Mouse (Mus musculus) midbrain, embryonic 11.5 days (tissue): ENCODE results near the gene Tmem19. TPM values are rescaled to one million over a fixed set of nuclear protein-coding genes. Genes with fewer than 3 reads are reported as not detected.

Experiments
- ATAC-seq: fragments of 200-750 bp; cut with Nextera tagmentation; 2 replicates; pipeline ENCODE4 v1.8.0; 2017; ENCODE audit warnings: moderate TSS enrichment, moderate library complexity; ENCODE audit not compliant: low FRiP score
- DNase-seq: peaks from one replicate; pipeline ENCODE4 v3.0.0; 2015; ENCODE audit warnings: low spot score; ENCODE audit errors: missing footprints
- H3K27ac ChIP-seq: fragments of 300-500 bp; sonication (generic); 2 replicates; pipeline ENCODE4 v1.5.1; 2014; ENCODE audit warnings: low read depth, low read length
- H3K27me3 ChIP-seq: fragments of 300-500 bp; sonication (generic); 2 replicates; pipeline ENCODE4 v1.6.1; 2014; ENCODE audit warnings: mild to moderate bottlenecking, low read length, moderate library complexity, mixed read lengths; ENCODE audit not compliant: control insufficient read depth, insufficient read depth
- H3K36me3 ChIP-seq: fragments of 300-500 bp; sonication (generic); 2 replicates; pipeline ENCODE4 v1.6.1; 2014; ENCODE audit warnings: mild to moderate bottlenecking, low read length, moderate library complexity, mixed read lengths; ENCODE audit not compliant: control insufficient read depth, insufficient read depth
- H3K4me1 ChIP-seq: fragments of 300-500 bp; sonication (generic); 2 replicates; pipeline ENCODE4 v1.6.1; 2014; ENCODE audit warnings: low read length; ENCODE audit not compliant: control insufficient read depth, insufficient read depth
- H3K4me2 ChIP-seq: fragments of 300-500 bp; sonication (generic); 2 replicates; pipeline ENCODE4 v1.6.1; 2014; ENCODE audit warnings: mild to moderate bottlenecking, moderate library complexity
- H3K4me3 ChIP-seq: fragments of 300-500 bp; sonication (generic); 2 replicates; pipeline ENCODE4 v1.5.1; 2014; ENCODE audit warnings: low read depth, low read length
- H3K9ac ChIP-seq: fragments of 300-500 bp; sonication (generic); 2 replicates; pipeline ENCODE4 v1.6.1; 2014; ENCODE audit warnings: low read length
- H3K9me3 ChIP-seq: fragments of 300-500 bp; sonication (generic); 2 replicates; pipeline ENCODE4 v1.6.1; 2016; ENCODE audit warnings: low read length; ENCODE audit not compliant: control insufficient read depth
- WGBS: fragments of 180-500 bp; shearing (Covaris S2); extraction: QIAGEN DNeasy Blood & Tissue Kit; methylation state at CpG from one replicate; pipeline ENCODE4 v1.1.7; 2014; 5-methylcytosine and 5-hydroxymethylcytosine counted together
- polyA plus RNA-seq: library from polyadenylated mRNA; unstranded; fragments of >200 nt; fragmentation: Nextera tagmentation; extraction: Ambion mirVana; gene quantifications from 2 replicates; pipeline ENCODE4 v1.2.1, GENCODE M21; 2014

The Tmem19 gene
- 39.7 and 42.2 TPM in 2 replicates for polyA plus RNA-seq

- ATAC-seq (peak; percentile 99), DNase-seq (peak; percentile 99)
- Histone ChIP-seq H3K27ac (peak within 1 kb of the TSS; percentile 85), H3K4me3 (peak within 1 kb of the TSS; percentile 51), H3K9ac (peak within 1 kb of the TSS; percentile 55), H3K4me2 (peak within 1 kb of the TSS; percentile 69), H3K27me3 (no peaks in the 10 kb centered on the region), H3K4me1 (peaks cover 5% of the 10 kb centered on the region), H3K36me3 (no peaks in the 10 kb centered on the region), H3K9me3 (no peaks in the 10 kb centered on the region)
- WGBS, result under 1% methylated on average over 42 of the region's 58 CpGs
These were observed at the start of gene Tmem19 for GRCm38 (mm10) chr10:115361840-115362622. Tmem19 (minus strand) TSS chr10:115362501.

- H3K9ac ChIP-seq, result no peak overlapping the region
- H3K36me3 ChIP-seq, result peaks cover 19% of the 10 kb centered on the region
- H3K4me3 ChIP-seq, result no peak overlapping the region
- H3K4me2 ChIP-seq, result no peak overlapping the region
- no peaks in the 10 kb centered on the region for H3K9me3 ChIP-seq
- DNase-seq, result peak; percentile 96
- H3K27me3 ChIP-seq, result no peaks in the 10 kb centered on the region
- H3K27ac ChIP-seq, result no peak overlapping the region
- no peaks in the 10 kb centered on the region for H3K4me1 ChIP-seq
- 72% methylated on average over 6 of the region's 6 CpGs for WGBS
- ATAC-seq, result no peak
These were observed 44.1 kb upstream of the Tmem19 start for GRCm38 (mm10) chr10:115406393-115406792.

- Histone ChIP-seq H3K9ac (no peak overlapping the region), H3K4me3 (no peak overlapping the region), H3K4me1 (peaks cover 10% of the 10 kb centered on the region), H3K36me3 (peaks cover 3% of the 10 kb centered on the region; the same call in 1 of the 2 replicates), H3K27me3 (no peaks in the 10 kb centered on the region), H3K4me2 (no peak overlapping the region), H3K9me3 (no peaks in the 10 kb centered on the region), H3K27ac (no peak overlapping the region)
- WGBS, result 83% methylated on average over 1 of the region's 1 CpGs
- DNase-seq, result peak; percentile 51
- no peak for ATAC-seq
These were observed 29.6 kb upstream of the Tmem19 start for GRCm38 (mm10) chr10:115391896-115392295.

GRCm38 (mm10) chr10:115391076-115391475, 28.8 kb upstream of the Tmem19 start:
- peaks cover 3% of the 10 kb centered on the region; the same call in 1 of the 2 replicates for H3K36me3 ChIP-seq
- H3K9ac ChIP-seq, result no peak overlapping the region
- no peak overlapping the region for H3K4me3 ChIP-seq
- H3K27me3 ChIP-seq, result no peaks in the 10 kb centered on the region
- H3K9me3 ChIP-seq, result no peaks in the 10 kb centered on the region
- H3K4me2 ChIP-seq, result no peak overlapping the region
- H3K27ac ChIP-seq, result no peak overlapping the region
- ATAC-seq, result no peak
- H3K4me1 ChIP-seq, result peaks cover 13% of the 10 kb centered on the region
- 94% methylated on average over 4 of the region's 4 CpGs for WGBS
- peak; percentile 57 for DNase-seq

- Histone ChIP-seq H3K27ac (no peak overlapping the region), H3K36me3 (peaks cover 3% of the 10 kb centered on the region; the same call in 1 of the 2 replicates), H3K4me2 (no peak overlapping the region), H3K4me1 (peaks cover 13% of the 10 kb centered on the region), H3K9ac (no peak overlapping the region), H3K27me3 (no peaks in the 10 kb centered on the region), H3K4me3 (no peak overlapping the region), H3K9me3 (no peaks in the 10 kb centered on the region)
- DNase-seq (peak; percentile 62), ATAC-seq (no peak)
- 91% methylated on average over 3 of the region's 3 CpGs for WGBS
These were observed 25.6 kb upstream of the Tmem19 start for GRCm38 (mm10) chr10:115387891-115388290.

- no peaks in the 10 kb centered on the region for H3K9me3 ChIP-seq
- ATAC-seq (no peak; the same call in 1 of the 2 replicates), DNase-seq (peak; percentile 97)
- peaks cover 27% of the 10 kb centered on the region for H3K4me1 ChIP-seq
- no peaks in the 10 kb centered on the region for H3K27me3 ChIP-seq
- no peaks in the 10 kb centered on the region for H3K36me3 ChIP-seq
- peak overlapping the region; percentile 52 for H3K4me2 ChIP-seq
- H3K27ac ChIP-seq, result peak overlapping the region; percentile 97
- WGBS, result under 1% methylated on average over 76 of the region's 101 CpGs
- H3K4me3 ChIP-seq, result peak overlapping the region; percentile 95
- H3K9ac ChIP-seq, result peak overlapping the region; percentile 81
These were observed 23.0 kb upstream of the Tmem19 start for GRCm38 (mm10) chr10:115385018-115386002.

GRCm38 (mm10) chr10:115384221-115385017, 22.1 kb upstream of the Tmem19 start, which contains the start of the genes Thap2 and Zfc3h1:
Thap2 (minus strand) TSS chr10:115384443.
Zfc3h1 (plus strand) TSS chr10:115384959.
- Histone ChIP-seq H3K4me3 (peak within 1 kb of the TSS; percentile 95), H3K4me1 (peaks cover 27% of the 10 kb centered on the region), H3K4me2 (peak within 1 kb of the TSS; percentile 71), H3K9me3 (no peaks in the 10 kb centered on the region), H3K27ac (peak within 1 kb of the TSS; percentile 97), H3K36me3 (no peaks in the 10 kb centered on the region), H3K27me3 (no peaks in the 10 kb centered on the region), H3K9ac (peak within 1 kb of the TSS; percentile 81)
- peak; percentile 97 for ATAC-seq
- WGBS, result 0% methylated on average over 62 of the region's 65 CpGs
- DNase-seq, result peak; percentile 99

GRCm38 (mm10) chr10:115383644-115384220, 21.4 kb upstream of the Tmem19 start:
- Histone ChIP-seq H3K9ac (peak overlapping the region; percentile 81), H3K4me3 (peak overlapping the region; percentile 95), H3K4me1 (peaks cover 27% of the 10 kb centered on the region), H3K4me2 (peak overlapping the region; percentile 71), H3K27ac (peak overlapping the region; percentile 97), H3K36me3 (no peaks in the 10 kb centered on the region), H3K27me3 (no peaks in the 10 kb centered on the region), H3K9me3 (no peaks in the 10 kb centered on the region)
- no peak; the same call in 1 of the 2 replicates for ATAC-seq
- WGBS, result 4% methylated on average over 15 of the region's 15 CpGs
- DNase-seq, result peak; percentile 92
